Mouse (Mus musculus): ENCODE results near the gene Col25a1. TPM values are rescaled to one million over a fixed set of nuclear protein-coding genes. Genes with fewer than 3 reads are reported as not detected.

Col25a1 gene
- total RNA-seq, 2 experiments from 2014 or later = 70.7 to 71.0 TPM

GRCm38 (mm10) chr3:130556263-130556662 lies 425.0 kb downstream of the Col25a1 start:
- no peak for DNase-seq (ENCODE audit: low spot score in 2 of 2)

DNA sequence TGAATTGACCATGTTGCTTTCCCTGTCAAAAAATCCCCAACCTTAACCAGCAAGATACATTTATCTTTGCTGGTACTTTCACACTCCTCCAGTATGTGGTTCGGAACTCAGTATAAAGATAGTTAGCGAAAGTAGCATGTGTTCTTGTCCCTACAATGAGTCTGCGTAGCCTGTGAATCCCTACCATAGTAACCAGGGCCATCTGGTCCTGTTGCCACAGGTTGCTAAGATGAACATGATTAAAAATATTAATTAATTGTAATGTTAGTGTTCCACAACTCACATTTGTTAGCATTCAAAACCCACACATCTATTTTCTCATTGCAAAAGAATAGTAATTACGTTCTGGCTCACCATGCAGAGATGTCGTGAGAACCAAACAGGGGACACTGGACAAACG lies 434.3 kb downstream of the Col25a1 start:
- DNase-seq (ENCODE audit: low spot score in 2 of 2) = peak in 1 of 2 experiments; percentile 78

DNA sequence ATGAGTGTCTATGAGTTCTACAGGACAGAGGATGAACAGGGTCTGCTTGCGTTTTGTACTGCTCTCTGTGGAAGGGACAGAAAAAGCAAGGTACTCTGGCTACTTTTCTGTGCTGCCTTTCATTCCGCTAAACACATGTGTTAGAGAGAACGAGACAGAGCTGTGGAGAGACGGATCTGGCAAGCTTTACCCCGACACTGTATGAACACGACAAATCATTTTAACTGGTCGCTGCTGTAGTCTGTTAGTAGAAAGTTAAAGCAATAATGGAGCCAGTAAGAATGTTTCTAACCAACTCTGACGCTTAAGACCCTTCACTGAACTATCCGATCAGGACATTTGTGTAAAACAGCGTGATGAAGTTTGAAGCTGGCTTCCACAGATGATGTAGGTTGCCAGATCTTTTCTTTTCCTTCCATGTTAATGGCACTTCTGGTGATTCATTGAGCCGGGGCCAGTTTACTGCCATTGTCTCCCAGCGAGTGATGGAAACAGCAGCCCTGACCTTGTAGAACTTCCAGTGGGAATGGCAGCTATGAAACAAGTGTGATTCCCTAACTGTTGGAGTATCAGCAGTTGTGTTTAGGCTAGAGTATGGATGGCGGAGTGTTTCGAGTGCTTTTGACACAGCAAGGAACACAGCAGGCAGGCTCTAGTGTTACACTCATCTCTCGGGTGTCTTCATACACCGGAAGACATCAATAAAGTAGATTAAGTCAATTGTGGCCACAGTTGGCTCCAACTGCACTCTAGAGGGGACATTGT lies 437.2 kb downstream of the Col25a1 start:
- DNase-seq (ENCODE audit: low spot score in 2 of 2) = no peak

DNA sequence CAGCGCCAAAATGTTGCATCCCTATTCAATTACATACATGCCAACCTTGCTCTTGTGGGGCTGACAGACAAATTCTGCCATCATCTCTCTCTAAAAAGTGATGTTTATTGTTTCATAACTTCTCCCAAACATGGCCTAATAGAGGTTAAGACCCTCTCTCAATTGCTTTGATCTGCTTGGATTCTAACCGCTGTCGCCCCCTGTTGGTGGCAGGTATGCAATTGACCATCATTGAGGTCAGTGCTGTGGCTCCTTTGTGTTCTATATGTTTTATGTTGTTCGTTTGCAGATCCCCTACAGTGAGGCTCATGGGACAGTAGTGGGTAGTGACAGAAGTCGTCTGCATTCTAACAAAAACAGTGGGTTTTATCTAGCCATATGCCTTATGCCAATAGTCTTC lies 441.9 kb downstream of the Col25a1 start:
- DNase-seq (ENCODE audit: low spot score in 2 of 2) = no peak

- DNase-seq (ENCODE audit: low spot score in 2 of 2) = peak; percentile 39 to 74
Observed at GRCm38 (mm10) chr3:130574652-130575051, 443.4 kb downstream of the Col25a1 start.

DNA sequence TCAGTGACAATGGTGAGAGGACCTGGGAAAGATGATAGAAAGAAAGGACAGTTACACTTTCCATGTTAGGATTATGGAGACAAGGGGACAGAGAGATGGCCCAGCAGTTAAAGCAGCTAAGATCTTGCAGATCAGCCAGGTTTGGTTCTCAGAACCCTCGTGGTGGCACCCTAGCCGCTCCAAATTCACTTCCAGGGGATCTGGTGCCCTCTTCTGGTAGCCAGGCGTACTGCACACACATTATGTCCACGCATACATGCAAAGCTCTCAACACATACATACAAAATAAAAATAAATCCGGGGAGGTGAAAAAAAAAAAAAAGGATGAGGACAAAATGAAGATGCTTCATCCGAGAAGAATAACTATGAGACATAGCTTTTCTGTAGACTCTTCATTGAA lies 445.4 kb downstream of the Col25a1 start:
- DNase-seq (ENCODE audit: low spot score in 2 of 2) = peak in 1 of 2 experiments; percentile 26

DNA sequence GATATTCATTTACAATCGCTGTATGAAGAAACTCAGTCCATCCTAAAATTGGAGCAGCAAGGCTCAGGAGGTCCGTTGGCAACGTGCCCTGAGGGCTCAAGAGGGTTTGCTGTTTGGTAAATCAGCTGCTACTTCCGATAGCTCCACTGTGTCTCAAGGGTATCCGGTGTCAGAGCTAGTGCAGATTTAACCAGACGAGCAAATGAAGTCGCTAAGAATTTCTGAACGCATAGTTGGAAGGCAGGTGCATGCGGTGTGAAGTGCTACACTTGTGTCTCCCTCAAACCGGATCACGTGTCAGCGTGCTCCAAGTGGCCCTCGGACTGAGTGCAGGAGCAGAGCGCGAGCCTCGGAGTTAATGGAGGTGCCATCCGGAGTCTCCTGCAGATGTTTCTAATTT lies 448.2 kb downstream of the Col25a1 start:
- no peak for DNase-seq (ENCODE audit: low spot score in 2 of 2)

DNA sequence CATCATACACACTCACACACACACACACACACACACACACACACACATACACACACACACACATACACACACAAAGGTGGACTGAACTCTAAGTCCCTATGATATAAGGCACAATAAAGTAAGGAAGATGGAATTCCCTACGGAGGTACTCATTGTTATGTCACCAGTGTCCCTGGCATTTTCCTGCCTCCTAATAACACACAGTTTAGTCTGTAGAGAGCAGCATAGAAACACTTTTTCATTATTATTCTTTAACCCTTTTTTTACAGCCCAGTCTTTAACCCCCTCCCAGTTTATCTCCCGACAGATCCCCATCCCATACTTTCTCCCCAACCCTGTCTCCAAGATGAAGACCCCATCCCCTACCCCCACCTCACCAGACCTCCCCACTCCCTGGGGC lies 450.3 kb downstream of the Col25a1 start:
- no peak for DNase-seq (ENCODE audit: low spot score in 2 of 2)

DNA sequence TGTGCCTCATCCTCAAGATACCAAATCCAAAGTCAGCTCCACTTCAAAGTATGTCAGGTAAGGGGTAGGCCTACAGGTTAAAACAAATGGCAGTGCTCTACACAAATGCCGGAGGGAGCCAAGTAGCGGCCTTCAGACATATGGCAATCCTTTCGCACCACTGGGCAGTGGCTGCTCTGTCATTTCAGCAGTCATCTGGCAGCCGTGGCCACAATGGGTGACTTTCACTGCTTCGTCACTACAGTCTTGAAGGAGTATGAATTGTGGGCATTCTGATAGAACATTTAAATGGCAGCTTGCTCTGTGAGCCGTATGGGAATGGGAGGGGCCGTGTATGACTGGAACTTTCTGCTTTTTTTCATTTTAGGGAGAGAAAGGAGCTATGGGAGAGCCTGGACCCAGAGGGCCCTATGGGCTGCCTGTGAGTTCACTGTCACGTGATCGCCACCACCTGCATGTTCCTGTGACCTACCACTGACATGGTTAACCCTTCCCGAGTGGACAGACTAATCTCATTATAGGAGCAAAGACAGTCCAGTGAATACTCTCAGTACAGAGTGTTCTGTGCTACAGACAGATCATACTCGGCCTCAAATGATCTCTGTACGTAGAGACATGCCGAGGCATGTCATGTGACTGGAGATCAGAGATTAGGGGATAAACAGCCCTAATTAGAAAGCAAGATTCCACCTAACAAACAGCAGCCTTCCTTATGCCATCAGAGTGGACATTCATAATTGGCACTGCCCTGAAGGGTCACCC lies 451.8 kb downstream of the Col25a1 start:
- no peak for DNase-seq (ENCODE audit: low spot score in 2 of 2)

- no peak for DNase-seq (ENCODE audit: low spot score in 2 of 2)
Observed at GRCm38 (mm10) chr3:130584007-130584406, 452.7 kb downstream of the Col25a1 start.

- DNase-seq (ENCODE audit: low spot score in 2 of 2) = no peak
Observed at GRCm38 (mm10) chr3:130595050-130595449, 463.7 kb downstream of the Col25a1 start.

DNA sequence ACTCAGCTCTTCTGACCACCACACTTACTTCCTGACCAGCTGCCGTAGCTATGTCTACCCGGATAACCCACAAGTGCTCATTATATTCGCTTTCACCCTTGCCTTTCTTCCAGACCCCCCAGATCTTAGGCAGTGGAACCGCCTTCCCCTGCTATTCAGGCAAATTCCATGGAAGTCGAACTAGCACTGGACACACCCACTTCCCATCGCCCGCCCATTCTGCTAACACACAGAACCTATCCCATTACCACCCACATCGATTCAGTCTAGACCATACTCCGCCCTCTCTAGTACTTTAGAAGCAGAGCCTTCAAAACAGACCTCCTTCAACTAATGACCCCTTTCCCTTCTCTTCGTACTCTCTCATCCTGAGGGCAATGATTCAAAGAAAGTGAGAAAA lies 470.2 kb downstream of the Col25a1 start:
- no peak for DNase-seq (ENCODE audit: low spot score in 2 of 2)

DNA sequence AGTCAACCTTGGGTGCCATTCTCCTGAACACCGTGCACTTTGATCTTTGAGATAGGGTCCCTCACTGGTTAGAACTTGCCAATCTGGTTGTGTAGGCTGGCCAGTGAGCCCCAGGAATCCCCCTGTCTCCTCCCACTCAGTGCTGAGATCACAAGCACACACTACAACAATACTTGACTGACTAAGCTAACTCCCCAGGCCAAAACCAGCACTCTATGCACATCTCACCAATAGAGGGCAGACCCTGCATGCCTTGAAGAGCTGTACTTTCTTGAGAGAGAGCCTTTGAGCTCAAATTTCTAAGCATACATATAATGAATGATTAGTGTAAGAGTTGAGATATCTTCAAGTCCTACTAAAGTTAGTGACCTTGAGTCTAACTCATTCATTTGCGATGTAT lies 476.6 kb downstream of the Col25a1 start:
- DNase-seq (ENCODE audit: low spot score in 2 of 2) = peak in 1 of 2 experiments; percentile 47

DNA sequence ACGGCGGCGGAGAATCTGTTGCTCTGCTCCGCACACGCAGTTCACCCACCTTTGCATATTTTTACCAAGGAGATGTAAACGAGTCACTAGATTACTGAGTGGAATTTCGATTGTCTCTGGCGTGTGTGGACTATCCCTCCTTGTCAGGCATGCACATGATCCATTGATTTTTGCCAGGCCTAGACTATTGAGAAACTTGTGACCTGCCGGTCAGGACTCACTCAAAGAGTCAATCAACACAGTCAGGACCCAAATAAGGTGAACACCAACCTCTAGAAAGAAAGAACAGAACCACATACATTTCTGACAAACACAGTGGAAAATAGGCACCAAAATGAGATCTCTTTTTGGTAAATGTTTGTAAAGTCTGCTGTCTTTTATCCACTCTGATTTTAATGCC lies 483.1 kb downstream of the Col25a1 start:
- no peak for DNase-seq (ENCODE audit: low spot score in 2 of 2)

GRCm38 (mm10) chr3:130615625-130616024 lies 484.3 kb downstream of the Col25a1 start:
- no peak for DNase-seq (ENCODE audit: low spot score in 2 of 2)

DNA sequence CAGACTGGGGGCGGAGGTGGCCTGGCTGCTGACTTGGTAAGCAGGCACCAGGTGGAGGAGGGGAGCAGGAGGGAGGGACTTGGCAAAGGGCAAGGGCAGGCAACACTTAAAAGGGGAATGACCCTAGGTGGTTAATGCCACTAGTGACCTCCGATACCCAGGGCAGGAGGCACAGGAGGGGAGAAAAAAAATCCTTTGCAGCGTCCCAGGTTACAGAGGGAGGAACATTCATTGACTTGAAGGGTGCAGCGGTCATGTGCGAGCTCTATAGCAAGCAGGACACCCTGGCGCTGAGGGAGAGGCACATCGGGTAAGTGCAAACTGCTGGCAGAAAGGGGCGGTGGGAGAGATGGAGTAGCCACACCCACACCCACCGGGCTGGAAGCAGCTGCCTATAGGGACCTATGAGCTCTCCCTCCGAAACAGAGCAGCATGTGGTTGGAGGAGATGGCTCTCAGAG lies 486.2 kb downstream of the Col25a1 start, which contains the start of gene Etnppl:
Gene Etnppl, plus strand, starts transcription at position 10 of the 460 bp plus-strand sequence.
- no peak for DNase-seq (ENCODE audit: low spot score in 2 of 2)

GRCm38 (mm10) chr3:130620517-130621146 lies 489.3 kb downstream of the Col25a1 start:
- no peak for DNase-seq (ENCODE audit: low spot score in 2 of 2)

DNA sequence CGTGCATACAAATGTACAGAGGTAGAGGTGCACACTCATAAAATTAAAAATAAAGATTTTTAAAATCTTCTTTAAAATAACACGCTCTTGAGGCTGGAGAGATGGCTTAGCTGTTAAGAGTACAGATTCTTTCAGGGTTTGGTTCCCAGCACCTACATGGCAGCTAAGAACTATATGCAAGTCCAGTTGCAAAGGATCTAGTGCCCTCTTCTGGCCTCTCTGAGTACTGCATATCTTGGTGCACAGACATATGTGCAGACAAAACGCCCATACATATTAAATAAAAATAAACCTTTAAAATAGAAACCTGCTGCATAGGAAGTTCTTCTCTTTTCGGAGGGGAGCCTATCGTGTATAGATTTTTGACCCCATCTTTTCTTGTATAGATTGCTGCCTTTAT lies 497.1 kb downstream of the Col25a1 start:
- no peak for DNase-seq (ENCODE audit: low spot score in 2 of 2)

- DNase-seq (ENCODE audit: low spot score in 2 of 2) = peak in 1 of 2 experiments; percentile 44
Observed at GRCm38 (mm10) chr3:130633859-130634258, 502.6 kb downstream of the Col25a1 start.

DNA sequence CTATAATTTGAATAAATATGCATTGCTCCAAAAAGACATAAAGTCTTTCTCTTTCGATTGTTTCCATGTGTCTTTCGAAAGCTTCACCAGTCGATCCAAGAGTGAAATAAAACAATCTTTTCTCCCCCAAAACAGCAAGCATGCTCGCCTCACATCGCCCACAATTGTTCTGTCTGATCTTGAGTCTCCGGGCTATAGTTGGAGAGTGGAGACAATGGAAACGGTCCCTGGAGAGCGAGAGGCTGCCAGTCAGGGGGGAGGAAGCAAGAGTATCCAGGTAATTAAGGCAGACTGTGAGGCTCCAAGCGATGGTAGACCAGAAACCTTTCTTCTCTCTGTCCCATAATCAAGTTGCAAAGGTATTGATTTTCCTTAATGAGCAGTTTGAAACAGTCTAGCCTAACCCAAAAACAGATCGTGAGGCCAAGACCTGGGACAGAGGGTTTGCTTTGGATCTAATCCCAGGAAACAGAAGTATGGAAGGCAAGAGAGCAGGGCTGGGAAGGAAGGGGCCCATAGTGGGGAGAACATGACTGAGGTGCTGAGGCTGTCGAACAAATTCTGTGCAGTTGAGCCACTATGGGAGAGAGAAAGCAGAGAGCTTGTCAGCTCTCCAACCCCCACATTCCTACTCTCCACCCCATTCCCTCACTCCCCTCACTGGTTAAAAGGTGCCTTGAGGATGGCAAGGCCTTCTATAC lies 515.0 kb downstream of the Col25a1 start:
- no peak for DNase-seq (ENCODE audit: low spot score in 2 of 2)
